ENCODE assay signal across 8 mouse cellular contexts in genomic region chr15:92231386-92231785, GRCm38 (mm10).
DNase-seq lines count a peak whose midpoint lies in the region; ATAC-seq and TF ChIP-seq lines count a peak whose summit lies in the region.

No protein-coding gene starts in this region.

- intact Hi-C loops in left cerebral cortex, postnatal 36 days (cut with DNase I), result loop anchor here (5.0 kb wide), 2 partner anchors 179 to 449 kb away; partner anchors contain the start of gene Cntn1

- no peak for ATAC-seq in activated CD4-positive, CD25-positive, alpha-beta regulatory T cell, adult 4 months

- H3K27ac ChIP-seq in layer of hippocampus, adult 2 months, result no peak overlapping the region

- H3K4me3 ChIP-seq in layer of hippocampus, adult 2 months, result no peak overlapping the region

- DNase-seq in adrenal gland, postnatal 36 days, result peak; percentile 2 to 9
- no peak for DNase-seq in adrenal gland, postnatal 4 days (ENCODE audit: low spot score in 2 of 2)
- DNase-seq in layer of hippocampus, adult 2 months (ENCODE audit: low spot score in 2 of 2), result peak; percentile 37 to 38
- DNase-seq in layer of hippocampus, adult 9-11 months, result no peak
- DNase-seq in R1 (ENCODE audit: low read depth, low spot score), result peak; percentile 30
- DNase-seq in kidney, postnatal 36 days, result peak; percentile 1 to 4
- no peak for DNase-seq in left cerebral cortex, postnatal 36 days (ENCODE audit: low spot score in 2 of 2)

- TF ChIP-seq CTCF in layer of hippocampus, adult 2 months (conservative IDR thresholded peaks at IDR 0.05), result peak; percentile 96

Comparison
In these comparisons a context has a peak if more than half of its experiments do, and no peak if none do; other contexts are left out.
1. DNase-seq: peak in adrenal gland, postnatal 36 days (2 of 2), layer of hippocampus, adult 2 months (2 of 2), R1 (single experiment) and kidney, postnatal 36 days (2 of 2); none in adrenal gland, postnatal 4 days (0 of 2), layer of hippocampus, adult 9-11 months (single experiment) and left cerebral cortex, postnatal 36 days (0 of 2).